Mouse (Mus musculus) ovary, adult 2 months (tissue): Measurements from ENCODE around the gene Aco2. TPM values are rescaled to one million over a fixed set of nuclear protein-coding genes. Genes with fewer than 3 reads are reported as not detected.

Experiments used
- polyA plus RNA-seq: library from polyadenylated mRNA; depleted of rRNA; stranded (reverse); fragments of >200 nt; gene quantifications from 2 replicates; pipeline ENCODE4 v1.2.3, GENCODE M21; 2012; rRNA removed

Aco2 gene
- polyA plus RNA-seq = 206 and 228 TPM in 2 replicates

GRCm38 (mm10) chr15:81872262-81873136 lies at the start of gene Aco2:
Gene Aco2, plus strand, starts transcription at chr15:81872309.

GRCm38 (mm10) chr15:81858517-81859329 lies 13.4 kb upstream of the Aco2 start, which contains the start of gene Tob2:
Gene Tob2, minus strand, starts transcription at chr15:81858796.

DNA sequence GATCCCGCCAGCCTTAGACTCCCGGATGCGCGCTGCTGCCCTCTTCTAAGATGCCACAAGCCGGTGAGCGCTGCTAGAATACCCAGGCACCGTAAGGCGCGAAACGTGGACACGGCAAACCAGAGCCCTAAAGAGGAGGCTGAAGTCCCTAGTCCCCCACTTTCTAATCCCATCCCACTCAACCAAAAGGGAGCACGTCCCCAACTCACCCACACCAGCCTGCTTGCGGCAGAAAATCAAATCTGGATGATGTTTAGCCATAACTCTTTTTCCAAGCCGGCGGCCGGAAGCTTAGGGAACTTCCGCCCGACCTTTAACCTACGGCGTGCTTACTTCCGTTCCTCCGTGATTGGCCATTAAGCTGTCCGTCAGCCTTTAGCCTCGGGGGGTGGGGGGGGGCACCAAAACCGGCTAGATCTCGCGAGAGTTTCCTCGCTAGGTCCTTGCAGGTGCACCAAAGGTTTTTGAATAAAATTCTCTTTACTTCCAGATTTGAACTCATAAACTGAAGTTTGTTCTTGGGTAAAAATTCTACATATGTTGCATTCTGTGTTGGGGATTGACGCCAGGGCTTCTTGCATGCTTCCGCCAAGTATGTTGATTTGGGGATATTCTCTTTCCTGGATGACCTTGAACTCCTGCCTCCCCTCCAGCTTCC lies 376 bp upstream of the Aco2 start, which contains the start of gene Phf5a:
Gene Phf5a (minus strand): TSS at position 308 of the 658 bp plus-strand sequence.

GRCm38 (mm10) chr15:81925760-81926445 lies 53.8 kb downstream of the Aco2 start, which contains the start of gene Polr3h:
Gene Polr3h, minus strand, starts transcription at chr15:81926240.

DNA sequence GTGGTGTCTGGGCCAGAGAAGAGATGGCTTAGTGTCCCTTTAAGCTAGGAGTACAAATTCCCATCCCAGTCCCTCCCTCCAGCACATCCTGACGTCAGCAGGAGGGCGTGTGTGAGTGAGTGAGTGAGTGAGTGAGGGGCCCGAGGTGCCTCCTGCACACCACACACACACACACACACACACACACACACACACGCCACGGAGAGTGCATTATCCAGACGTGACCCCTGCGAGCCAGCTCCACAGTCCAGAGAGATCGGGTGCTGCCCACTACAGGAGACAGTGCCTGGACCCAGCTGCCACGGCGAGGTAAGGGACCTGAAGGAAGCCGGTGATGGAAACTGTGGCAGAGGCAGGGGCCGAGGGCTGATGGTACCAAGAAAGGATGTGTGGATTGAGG lies 64.6 kb downstream of the Aco2 start, which contains the start of gene Csdc2:
Gene Csdc2 (plus strand): TSS at position 81 of the 400 bp plus-strand sequence.

DNA sequence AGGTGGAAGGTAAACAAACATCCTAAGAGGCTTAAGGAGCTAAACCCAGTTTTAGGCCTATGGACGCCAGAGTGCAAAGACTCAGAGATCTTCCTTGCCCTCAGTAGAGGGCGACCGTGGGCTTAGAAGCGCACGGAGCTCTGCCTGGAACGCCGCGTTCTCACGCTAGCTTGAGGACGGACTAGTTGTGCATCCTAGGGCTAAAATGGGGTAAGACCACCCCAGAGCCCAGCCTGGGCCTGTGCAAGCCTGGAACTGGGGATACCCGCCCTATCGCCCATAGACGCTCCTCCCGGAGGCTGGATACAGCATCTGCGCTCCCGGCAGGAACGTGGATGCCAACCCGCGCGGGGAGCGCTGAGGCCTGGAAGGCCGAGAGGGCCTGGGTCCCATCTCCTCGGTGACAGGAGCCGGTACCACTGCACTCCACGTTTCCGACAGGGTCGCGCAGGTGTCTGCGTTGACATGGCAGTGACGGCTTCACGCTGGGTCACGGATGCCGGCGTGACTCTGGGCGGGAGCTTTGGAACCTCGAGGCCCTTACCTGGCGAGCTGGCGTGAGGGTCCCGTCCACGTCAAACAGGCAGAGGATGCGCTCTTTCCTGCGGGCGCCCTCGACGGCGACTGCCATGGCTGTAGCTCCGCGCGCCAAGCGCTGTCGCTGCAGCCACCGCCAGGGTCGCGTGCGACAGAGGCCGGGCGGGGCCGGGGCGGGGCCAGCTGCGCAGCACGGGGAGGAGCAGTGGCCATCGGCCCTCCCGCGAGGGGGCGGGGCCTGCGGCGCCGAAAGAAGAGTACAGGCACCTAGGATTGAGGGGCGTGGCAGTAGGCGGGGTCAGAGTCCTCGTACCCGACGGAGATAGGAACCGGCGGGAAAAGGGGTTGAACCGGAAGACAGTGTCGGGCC lies 88.3 kb downstream of the Aco2 start, which contains the start of gene Pmm1:
Gene Pmm1 (minus strand): TSS at position 760 of the 907 bp plus-strand sequence.

Other genes with a start within 250 kb of the Aco2 start
- 15.9 and 17.1 TPM in 2 replicates for gene L3mbtl2, start 208.4 kb upstream of the Aco2 start, polyA plus RNA-seq
- gene Chadl, start 175.0 kb upstream of the Aco2 start, polyA plus RNA-seq = 8.5 and 15.1 TPM in 2 replicates
- gene Zc3h7b, start 127.3 kb upstream of the Aco2 start, polyA plus RNA-seq = 61.3 and 67.9 TPM in 2 replicates
- 33.3 and 36.8 TPM in 2 replicates for gene Rangap1, start 126.8 kb upstream of the Aco2 start, polyA plus RNA-seq
- gene Tef, start 69.9 kb upstream of the Aco2 start, polyA plus RNA-seq = 61.6 and 63.8 TPM in 2 replicates
- gene Tob2, start 13.5 kb upstream of the Aco2 start, polyA plus RNA-seq = 26.7 and 32.4 TPM in 2 replicates
- gene Phf5a, start 398 bp upstream of the Aco2 start, polyA plus RNA-seq = 42.5 and 42.6 TPM in 2 replicates
- gene Polr3h, start 53.9 kb downstream of the Aco2 start, polyA plus RNA-seq = 21.0 and 21.5 TPM in 2 replicates
- gene Csdc2, start 64.5 kb downstream of the Aco2 start, polyA plus RNA-seq = 50.8 and 58.3 TPM in 2 replicates
- 99.8 and 100 TPM in 2 replicates for gene Pmm1, start 88.6 kb downstream of the Aco2 start, polyA plus RNA-seq
- 0.18 TPM in 1 of 2 replicates, not detected in the other for gene 1700029P11Rik, start 108.2 kb downstream of the Aco2 start, polyA plus RNA-seq
- 17.3 and 19.2 TPM in 2 replicates for gene Xrcc6, start 115.5 kb downstream of the Aco2 start, polyA plus RNA-seq
- 30.1 and 30.3 TPM in 2 replicates for gene Desi1, start 161.6 kb downstream of the Aco2 start, polyA plus RNA-seq
- gene Snu13, start 175.3 kb downstream of the Aco2 start, polyA plus RNA-seq = 67.2 and 91.8 TPM in 2 replicates
- not detected in 2 replicates for gene 4930407I10Rik, start 186.8 kb downstream of the Aco2 start, polyA plus RNA-seq
- gene Mei1, start 197.7 kb downstream of the Aco2 start, polyA plus RNA-seq = not detected in 2 replicates